Mouse (Mus musculus): ENCODE data around the gene Trim65. TPM values are rescaled to one million over a fixed set of nuclear protein-coding genes. Genes with fewer than 3 reads are reported as not detected.

The Trim65 gene
- polyA plus RNA-seq, 1 experiment from 2014 or later, result 1.5 TPM

GRCm38 (mm10) chr11:116143468-116143867 is 12.5 kb upstream of the Trim65 start:
- no peak overlapping the region for H3K4me3 ChIP-seq (ENCODE audit: low read depth, low read length)
- no peaks in the 10 kb centered on the region for H3K27me3 ChIP-seq (ENCODE audit: control insufficient read depth, insufficient read depth, low read depth, low read length)
- peaks cover 33% of the 10 kb centered on the region for H3K4me1 ChIP-seq (ENCODE audit: control insufficient read depth, low read depth, low read length)
- peak; percentile 8; the same call in 1 of the 2 replicates for ATAC-seq (ENCODE audit: low read depth)
- H3K9me3 ChIP-seq (replicated peaks; ENCODE audit: control insufficient read depth, low read length), result no peaks in the 10 kb centered on the region
- peak overlapping the region; percentile 6; the same call in 1 of the 2 replicates for H3K4me2 ChIP-seq (ENCODE audit: low read depth, low read length)
- H3K27ac ChIP-seq (ENCODE audit: low read length), result peak overlapping the region; percentile 50
- no peaks in the 10 kb centered on the region; the same call in none of the 2 replicates for H3K36me3 ChIP-seq (ENCODE audit: control insufficient read depth, insufficient read depth)
- peak overlapping the region; percentile 19; the same call in 1 of the 2 replicates for H3K9ac ChIP-seq (ENCODE audit: low read depth, low read length)
- 62% methylated on average over 3 of the region's 3 CpGs for WGBS (ENCODE audit: insufficient replicate concordance)

GRCm38 (mm10) chr11:116142211-116142991 is 11.5 kb upstream of the Trim65 start:
- no peaks in the 10 kb centered on the region; the same call in none of the 2 replicates for H3K36me3 ChIP-seq (ENCODE audit: control insufficient read depth, insufficient read depth)
- H3K9ac ChIP-seq (ENCODE audit: low read depth, low read length), result peak overlapping the region; percentile 19; the same call in 1 of the 2 replicates
- no peak overlapping the region for H3K4me3 ChIP-seq (ENCODE audit: low read depth, low read length)
- ATAC-seq (ENCODE audit: low read depth), result peak; percentile 44
- H3K27ac ChIP-seq (ENCODE audit: low read length), result peak overlapping the region; percentile 50
- peak overlapping the region; percentile 6; the same call in 1 of the 2 replicates for H3K4me2 ChIP-seq (ENCODE audit: low read depth, low read length)
- 61% methylated on average over 10 of the region's 10 CpGs for WGBS (ENCODE audit: insufficient replicate concordance)
- H3K9me3 ChIP-seq (replicated peaks; ENCODE audit: control insufficient read depth, low read length), result no peaks in the 10 kb centered on the region
- peaks cover 40% of the 10 kb centered on the region for H3K4me1 ChIP-seq (ENCODE audit: control insufficient read depth, low read depth, low read length)
- no peaks in the 10 kb centered on the region for H3K27me3 ChIP-seq (ENCODE audit: control insufficient read depth, insufficient read depth, low read depth, low read length)

DNA sequence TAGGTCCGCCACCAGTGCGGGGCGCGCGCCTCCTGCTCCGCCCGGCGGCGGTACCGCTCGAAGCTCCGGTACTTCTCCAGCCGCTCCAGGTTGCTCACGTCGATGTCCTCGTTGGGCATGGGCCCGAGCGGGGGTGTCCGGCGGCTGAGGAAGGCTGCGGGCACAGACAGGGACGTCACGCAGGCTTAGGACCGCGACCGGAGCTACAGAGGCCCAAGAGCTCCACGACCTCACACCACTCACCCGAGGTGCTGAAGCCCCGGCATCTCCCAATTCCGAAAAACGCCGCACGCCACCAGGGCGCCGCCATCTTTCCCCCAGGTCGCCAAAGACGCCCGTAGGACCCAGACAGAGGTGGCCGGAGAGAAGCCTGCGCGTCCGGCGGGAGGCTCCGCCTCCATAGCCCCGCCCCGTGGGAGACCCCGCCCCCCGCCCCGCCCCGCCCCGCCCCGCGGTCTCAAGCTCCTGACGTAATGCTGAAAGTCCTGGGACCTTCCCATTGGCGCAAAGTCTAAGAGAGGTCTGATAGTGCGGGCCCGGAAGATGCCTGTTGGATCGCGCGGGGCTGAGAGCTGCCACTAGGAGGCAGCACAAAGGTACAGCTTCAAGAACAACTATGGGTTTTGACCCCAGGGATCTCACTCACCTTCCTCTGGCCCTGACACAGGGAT is 7.7 kb upstream of the Trim65 start, which contains the start of gene Mrpl38:
Mrpl38 (minus strand) TSS at position 401 of the 671 bp plus-strand sequence.
- H3K4me3 ChIP-seq (ENCODE audit: low read depth, low read length), result peak within 1 kb of the TSS; percentile 86
- peak within 1 kb of the TSS; percentile 71 for H3K27ac ChIP-seq (ENCODE audit: low read length)
- no peaks in the 10 kb centered on the region; the same call in 1 of the 2 replicates for H3K36me3 ChIP-seq (ENCODE audit: control insufficient read depth, insufficient read depth)
- WGBS (ENCODE audit: insufficient replicate concordance), result under 1% methylated on average over 57 of the region's 60 CpGs
- H3K27me3 ChIP-seq (ENCODE audit: control insufficient read depth, insufficient read depth, low read depth, low read length), result no peaks in the 10 kb centered on the region
- H3K4me2 ChIP-seq (ENCODE audit: low read depth, low read length), result peak within 1 kb of the TSS; percentile 90
- ATAC-seq (ENCODE audit: low read depth), result peak; percentile 93
- H3K9me3 ChIP-seq (replicated peaks; ENCODE audit: control insufficient read depth, low read length), result no peaks in the 10 kb centered on the region
- peaks cover 39% of the 10 kb centered on the region for H3K4me1 ChIP-seq (ENCODE audit: control insufficient read depth, low read depth, low read length)
- peak within 1 kb of the TSS; percentile 86 for H3K9ac ChIP-seq (ENCODE audit: low read depth, low read length)

- Histone ChIP-seq H3K4me2 (ENCODE audit: low read depth, low read length) (peak overlapping the region; percentile 90), H3K27ac (ENCODE audit: low read length) (peak overlapping the region; percentile 71), H3K27me3 (ENCODE audit: control insufficient read depth, insufficient read depth, low read depth, low read length) (no peaks in the 10 kb centered on the region), H3K36me3 (ENCODE audit: control insufficient read depth, insufficient read depth) (no peaks in the 10 kb centered on the region; the same call in 1 of the 2 replicates), H3K4me1 (ENCODE audit: control insufficient read depth, low read depth, low read length) (peaks cover 33% of the 10 kb centered on the region), H3K4me3 (ENCODE audit: low read depth, low read length) (peak overlapping the region; percentile 86), H3K9ac (ENCODE audit: low read depth, low read length) (peak overlapping the region; percentile 86), H3K9me3 (replicated peaks; ENCODE audit: control insufficient read depth, low read length) (no peaks in the 10 kb centered on the region)
- under 1% methylated on average over 20 of the region's 20 CpGs for WGBS (ENCODE audit: insufficient replicate concordance)
- ATAC-seq (ENCODE audit: low read depth), result no peak
Measured at GRCm38 (mm10) chr11:116138096-116138467, 7.2 kb upstream of the Trim65 start.

DNA sequence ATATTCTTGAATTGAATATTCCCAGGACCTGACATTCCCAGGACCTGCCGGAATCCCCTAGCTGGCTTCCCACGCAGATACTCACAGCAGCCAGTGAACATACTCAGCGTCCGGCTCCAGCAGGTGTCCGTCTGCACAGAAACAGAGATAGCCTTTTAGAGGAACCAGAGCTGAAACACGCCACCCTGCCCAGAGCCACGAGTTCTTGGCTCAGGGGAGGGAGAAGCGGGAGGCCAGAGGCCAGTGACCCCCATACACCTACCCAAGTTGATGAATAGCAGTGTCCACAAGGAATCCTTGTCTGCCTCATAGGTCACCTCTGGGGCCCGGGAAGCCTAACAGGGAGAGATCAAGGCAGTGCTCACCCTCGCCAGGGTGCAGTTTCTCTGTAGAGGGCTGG is 3.2 kb upstream of the Trim65 start:
- no peak overlapping the region for H3K4me3 ChIP-seq (ENCODE audit: low read depth, low read length)
- H3K9ac ChIP-seq (ENCODE audit: low read depth, low read length), result no peak overlapping the region
- no peak for ATAC-seq (ENCODE audit: low read depth)
- H3K27ac ChIP-seq (ENCODE audit: low read length), result no peak overlapping the region
- 77% methylated on average over 10 of the region's 10 CpGs for WGBS (ENCODE audit: insufficient replicate concordance)
- H3K27me3 ChIP-seq (ENCODE audit: control insufficient read depth, insufficient read depth, low read depth, low read length), result no peaks in the 10 kb centered on the region
- H3K36me3 ChIP-seq (ENCODE audit: control insufficient read depth, insufficient read depth), result no peaks in the 10 kb centered on the region
- no peak overlapping the region for H3K4me2 ChIP-seq (ENCODE audit: low read depth, low read length)
- H3K4me1 ChIP-seq (ENCODE audit: control insufficient read depth, low read depth, low read length), result peaks cover 37% of the 10 kb centered on the region
- H3K9me3 ChIP-seq (replicated peaks; ENCODE audit: control insufficient read depth, low read length), result no peaks in the 10 kb centered on the region

- H3K27me3 ChIP-seq (ENCODE audit: control insufficient read depth, insufficient read depth, low read depth, low read length), result no peaks in the 10 kb centered on the region
- H3K4me3 ChIP-seq (ENCODE audit: low read depth, low read length), result no peak overlapping the region
- no peak for ATAC-seq (ENCODE audit: low read depth)
- no peak overlapping the region for H3K27ac ChIP-seq (ENCODE audit: low read length)
- WGBS (ENCODE audit: insufficient replicate concordance), result 63% methylated on average over 5 of the region's 5 CpGs
- no peak overlapping the region for H3K9ac ChIP-seq (ENCODE audit: low read depth, low read length)
- H3K4me1 ChIP-seq (ENCODE audit: control insufficient read depth, low read depth, low read length), result peaks cover 34% of the 10 kb centered on the region
- H3K36me3 ChIP-seq (ENCODE audit: control insufficient read depth, insufficient read depth), result no peaks in the 10 kb centered on the region
- H3K4me2 ChIP-seq (ENCODE audit: low read depth, low read length), result no peak overlapping the region
- no peaks in the 10 kb centered on the region for H3K9me3 ChIP-seq (replicated peaks; ENCODE audit: control insufficient read depth, low read length)
Measured at GRCm38 (mm10) chr11:116133497-116133896, 2.6 kb upstream of the Trim65 start.

DNA sequence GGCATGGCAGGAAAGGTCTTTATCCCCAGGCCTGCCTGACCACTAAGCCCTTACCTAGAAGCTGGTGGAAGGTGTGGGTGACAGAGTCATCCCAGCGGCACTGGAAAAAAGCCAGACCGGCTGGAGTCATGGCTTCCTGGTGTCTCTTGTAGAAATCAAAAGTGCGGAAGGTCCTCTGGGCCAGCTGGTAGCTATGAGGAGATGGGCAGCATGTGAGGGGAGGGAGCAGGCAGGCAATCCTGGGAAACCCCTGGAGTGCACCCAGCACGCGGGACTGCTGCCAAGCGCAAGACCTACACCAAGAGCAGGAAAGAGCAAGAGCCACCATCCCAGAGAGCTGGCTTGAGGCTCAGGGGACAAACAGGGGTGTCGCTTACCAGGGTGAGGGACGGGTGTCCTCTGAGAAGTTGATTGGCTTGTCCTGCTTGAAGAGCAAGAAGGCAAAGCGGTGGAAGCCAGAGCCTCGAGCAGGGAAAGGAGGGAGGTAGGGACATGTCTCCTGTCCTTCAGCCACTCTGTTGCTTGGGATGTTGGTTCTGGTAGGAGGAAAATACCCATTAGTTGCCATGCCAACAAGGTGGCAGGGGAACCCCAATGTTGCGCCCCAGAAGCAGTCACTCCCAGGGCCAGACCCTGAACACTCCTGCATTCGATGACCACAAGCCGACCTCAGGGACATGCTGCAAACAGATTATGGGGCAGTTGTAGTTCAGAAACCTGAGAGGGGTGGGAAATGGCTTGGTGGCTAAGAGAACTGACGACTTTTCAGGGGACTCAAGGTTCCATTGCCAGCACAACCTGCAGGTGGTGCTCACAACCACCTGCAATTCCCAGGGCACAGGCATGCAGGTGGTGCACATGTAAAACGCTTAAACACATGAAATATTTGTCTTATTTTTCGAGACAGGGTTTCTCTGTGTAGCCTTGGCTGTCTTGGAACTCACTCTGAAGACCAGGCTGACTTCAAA is 1.7 kb upstream of the Trim65 start:
- no peak for ATAC-seq (ENCODE audit: low read depth)
- Histone ChIP-seq H3K9ac (ENCODE audit: low read depth, low read length) (no peak overlapping the region), H3K4me2 (ENCODE audit: low read depth, low read length) (no peak overlapping the region), H3K27me3 (ENCODE audit: control insufficient read depth, insufficient read depth, low read depth, low read length) (no peaks in the 10 kb centered on the region), H3K4me1 (ENCODE audit: control insufficient read depth, low read depth, low read length) (peaks cover 33% of the 10 kb centered on the region), H3K9me3 (replicated peaks; ENCODE audit: control insufficient read depth, low read length) (no peaks in the 10 kb centered on the region), H3K27ac (ENCODE audit: low read length) (no peak overlapping the region), H3K4me3 (ENCODE audit: low read depth, low read length) (no peak overlapping the region), H3K36me3 (ENCODE audit: control insufficient read depth, insufficient read depth) (no peaks in the 10 kb centered on the region)
- WGBS (ENCODE audit: insufficient replicate concordance), result 76% methylated on average over 16 of the region's 16 CpGs

DNA sequence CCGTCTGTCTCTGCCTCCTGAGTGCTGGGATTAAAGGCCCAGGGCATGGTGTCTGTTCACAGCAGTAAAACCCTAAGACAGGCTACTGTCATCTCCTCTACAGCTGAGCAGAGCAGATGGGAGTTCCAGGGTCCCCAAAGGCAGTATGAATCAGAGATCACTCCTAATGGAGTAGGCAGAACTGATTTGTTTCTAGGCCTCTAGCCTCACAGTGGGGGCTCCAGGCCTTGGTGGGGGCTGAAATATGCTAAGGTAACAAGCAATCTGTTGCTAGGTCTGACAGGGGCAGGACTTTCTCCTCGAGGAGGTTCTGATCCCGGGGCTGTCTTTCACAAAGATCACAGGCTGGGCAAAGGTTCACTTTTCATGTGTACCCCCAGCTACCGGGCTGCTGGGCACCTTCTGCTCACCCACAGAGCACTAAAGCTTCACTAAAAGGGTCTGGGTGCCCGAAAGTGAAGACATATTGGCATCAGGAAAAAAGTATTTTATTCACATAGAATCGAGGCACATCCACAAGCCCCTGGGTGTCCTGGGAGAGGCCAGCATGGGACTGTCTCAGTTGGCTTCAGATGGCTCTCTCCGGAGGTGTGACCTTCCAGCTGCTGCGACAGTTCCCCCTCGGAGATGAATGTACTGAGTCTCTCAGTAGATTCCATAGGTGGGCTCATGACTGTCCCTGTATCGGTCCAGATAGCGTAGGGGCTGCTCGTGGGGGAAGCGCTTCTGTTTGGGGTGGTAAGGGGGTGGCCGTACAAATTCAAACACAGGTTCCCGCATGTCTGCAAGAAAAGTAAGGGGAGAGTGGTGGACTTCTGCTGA is 632 bp upstream of the Trim65 start:
- H3K4me3 ChIP-seq (ENCODE audit: low read depth, low read length), result peak overlapping the region; percentile 68
- no peaks in the 10 kb centered on the region for H3K36me3 ChIP-seq (ENCODE audit: control insufficient read depth, insufficient read depth)

More for the DNA sequence above, 632 bp upstream of the Trim65 start:
- Histone ChIP-seq H3K9ac (ENCODE audit: low read depth, low read length) (peak overlapping the region; percentile 77), H3K27me3 (ENCODE audit: control insufficient read depth, insufficient read depth, low read depth, low read length) (no peaks in the 10 kb centered on the region), H3K27ac (ENCODE audit: low read length) (peak overlapping the region; percentile 76), H3K4me2 (ENCODE audit: low read depth, low read length) (peak overlapping the region; percentile 84), H3K4me1 (ENCODE audit: control insufficient read depth, low read depth, low read length) (peaks cover 37% of the 10 kb centered on the region), H3K9me3 (replicated peaks; ENCODE audit: control insufficient read depth, low read length) (no peaks in the 10 kb centered on the region)
- 75% methylated on average over 15 of the region's 15 CpGs for WGBS (ENCODE audit: insufficient replicate concordance)
- ATAC-seq (ENCODE audit: low read depth), result no peak

All from liver, embryonic 16.5 days (tissue).